Mouse (Mus musculus): Measurements from ENCODE around the gene Hhatl. TPM values are rescaled to one million over a fixed set of nuclear protein-coding genes. Genes with fewer than 3 reads are reported as not detected.

Gene Hhatl
- polyA plus RNA-seq, 1 experiment = not detected

- no peaks in the 10 kb centered on the region for H3K27me3 ChIP-seq (replicated peaks)
- H3K4me1 ChIP-seq = peaks cover 26% of the 10 kb centered on the region
- TF ChIP-seq GATA1 (IDR thresholded peaks at IDR 0.05; ENCODE audit: borderline replicate concordance, low read length) = no peak
- TF ChIP-seq FLI1 (IDR thresholded peaks at IDR 0.05; ENCODE audit: low read length) = no peak
- H3K9me3 ChIP-seq = no peaks in the 10 kb centered on the region
- no peak overlapping the region for H3K4me3 ChIP-seq (replicated peaks)
- H3K36me3 ChIP-seq (replicated peaks; ENCODE audit: low read length) = peaks cover 96% of the 10 kb centered on the region
These were observed 48.3 kb downstream of the Hhatl start for GRCm38 (mm10) chr9:121744051-121744450.

GRCm38 (mm10) chr9:121741168-121741567, 51.1 kb downstream of the Hhatl start:
- H3K4me1 ChIP-seq = peaks cover 30% of the 10 kb centered on the region
- no peak overlapping the region for H3K4me3 ChIP-seq (replicated peaks)
- H3K9me3 ChIP-seq = no peaks in the 10 kb centered on the region
- peaks cover 90% of the 10 kb centered on the region for H3K36me3 ChIP-seq (replicated peaks; ENCODE audit: low read length)
- TF ChIP-seq FLI1 (IDR thresholded peaks at IDR 0.05; ENCODE audit: low read length) = no peak
- no peak for TF ChIP-seq GATA1 (IDR thresholded peaks at IDR 0.05; ENCODE audit: borderline replicate concordance, low read length)
- H3K27me3 ChIP-seq (replicated peaks) = no peaks in the 10 kb centered on the region

GRCm38 (mm10) chr9:121740490-121740889, 51.8 kb downstream of the Hhatl start:
- H3K27me3 ChIP-seq (replicated peaks) = no peaks in the 10 kb centered on the region
- no peak overlapping the region for H3K4me3 ChIP-seq (replicated peaks)
- H3K36me3 ChIP-seq (replicated peaks; ENCODE audit: low read length) = peaks cover 90% of the 10 kb centered on the region
- TF ChIP-seq FLI1 (IDR thresholded peaks at IDR 0.05; ENCODE audit: low read length) = no peak
- TF ChIP-seq GATA1 (IDR thresholded peaks at IDR 0.05; ENCODE audit: borderline replicate concordance, low read length) = no peak
- H3K4me1 ChIP-seq = peaks cover 30% of the 10 kb centered on the region
- no peaks in the 10 kb centered on the region for H3K9me3 ChIP-seq

Other genes starting within 250 kb of the Hhatl start
- 0.51 TPM in 1 of 2 replicates, not detected in the other for gene Lyzl4, start 150.4 kb downstream of the Hhatl start, polyA plus RNA-seq (2012; ENCODE audit: insufficient read depth, low replicate concordance)
- 0.07 and 2.5 TPM in 2 replicates for gene Vipr1, start 149.8 kb downstream of the Hhatl start, polyA plus RNA-seq (2012; ENCODE audit: insufficient read depth, low replicate concordance)
- 1.2 and 2.4 TPM in 2 replicates for gene Sec22c, start 87.0 kb downstream of the Hhatl start, polyA plus RNA-seq (2012; ENCODE audit: insufficient read depth, low replicate concordance)
- 30.1 and 45.4 TPM in 2 replicates for gene Ss18l2, start 82.2 kb downstream of the Hhatl start, polyA plus RNA-seq (2012; ENCODE audit: insufficient read depth, low replicate concordance)
- 4.4 and 6.4 TPM in 2 replicates for gene Nktr, start 73.3 kb downstream of the Hhatl start, polyA plus RNA-seq (2012; ENCODE audit: insufficient read depth, low replicate concordance)
- 1.9 and 2.9 TPM in 2 replicates for gene Zfp651, start 33.2 kb downstream of the Hhatl start, polyA plus RNA-seq (2012; ENCODE audit: insufficient read depth, low replicate concordance)
- not detected in 2 replicates for gene Klhl40, start 14.9 kb downstream of the Hhatl start, polyA plus RNA-seq (2012; ENCODE audit: insufficient read depth, low replicate concordance)
- 0.34 TPM in 1 of 2 replicates, not detected in the other for gene Ccdc13, start 47.0 kb upstream of the Hhatl start, polyA plus RNA-seq (2012; ENCODE audit: insufficient read depth, low replicate concordance)
- 42.4 and 57.7 TPM in 2 replicates for gene Higd1a, start 65.9 kb upstream of the Hhatl start, polyA plus RNA-seq (2012; ENCODE audit: insufficient read depth, low replicate concordance)
- 1.5 TPM in 1 of 2 replicates, not detected in the other for gene Ackr2, start 105.8 kb upstream of the Hhatl start, polyA plus RNA-seq (2012; ENCODE audit: insufficient read depth, low replicate concordance)
- not detected in 2 replicates for gene Cyp8b1, start 123.8 kb upstream of the Hhatl start, polyA plus RNA-seq (2012; ENCODE audit: insufficient read depth, low replicate concordance)
- not detected in 2 replicates for gene Fam198a, start 158.5 kb upstream of the Hhatl start, polyA plus RNA-seq (2012; ENCODE audit: insufficient read depth, low replicate concordance)
- 3.1 and 5.6 TPM in 2 replicates for gene Pomgnt2, start 204.6 kb upstream of the Hhatl start, polyA plus RNA-seq (2012; ENCODE audit: insufficient read depth, low replicate concordance)

All from megakaryocyte, embryonic 14.5 days (primary cell).